19 mouse cellular contexts compared by ENCODE assay signal in the genomic region with DNA sequence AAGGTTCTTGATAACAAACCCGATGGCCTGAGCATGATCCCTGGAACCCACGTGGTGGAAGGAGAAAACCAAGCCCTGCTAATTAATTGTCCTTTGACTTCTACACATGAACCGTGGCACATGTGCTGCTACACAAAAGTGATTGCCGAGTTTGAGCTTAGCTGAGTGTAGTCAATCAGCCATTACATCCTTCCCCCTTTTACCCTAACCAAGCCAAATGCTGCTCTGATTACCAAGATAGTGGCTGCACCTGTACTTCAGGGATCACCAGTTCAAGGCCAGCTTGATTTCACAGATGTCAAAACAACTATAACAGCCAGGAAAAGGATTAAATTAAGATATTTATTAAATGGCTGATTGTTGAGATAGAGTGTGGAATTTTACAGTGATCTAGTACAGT.
"Had no signal": no experiment of that assay in that cellular context is flagged by ENCODE, and none has a peak within 500 bp of the region (broad histone marks: within the 10 kb centered on the region; RNA-seq: fewer than 3 reads in every experiment).

No protein-coding gene starts in this region.

- ATAC-seq: hindbrain, embryonic 16.5 days; inflammation-experienced regulatory T-cells, adult 6 months; intestine, embryonic 15.5 days; intestine, postnatal 0 days had no signal

- H3K4me1 ChIP-seq: intestine, embryonic 15.5 days; limb, embryonic 10.5 days; limb, embryonic 12.5 days had no signal

- H3K36me3 ChIP-seq: intestine, embryonic 15.5 days had no signal

- H3K4me3 ChIP-seq: heart, adult 2 months; heart, embryonic 13.5 days; heart, embryonic 15.5 days; intestine, embryonic 15.5 days; left cerebral cortex, adult 2 months; limb, embryonic 10.5 days; limb, embryonic 12.5 days had no signal

- H3K9ac ChIP-seq: heart, embryonic 13.5 days; heart, embryonic 15.5 days; hindbrain, embryonic 14.5 days; intestine, embryonic 15.5 days; limb, embryonic 12.5 days had no signal

- H3K27me3 ChIP-seq: heart, embryonic 13.5 days; heart, embryonic 15.5 days; intestine, embryonic 15.5 days; limb, embryonic 12.5 days had no signal

- H3K27ac ChIP-seq: heart, adult 2 months; heart, embryonic 13.5 days; hindbrain, embryonic 14.5 days; intestine, embryonic 15.5 days; kidney, postnatal 0 days; left cerebral cortex, adult 2 months; limb, embryonic 10.5 days; limb, embryonic 12.5 days had no signal

- H3K4me2 ChIP-seq: heart, embryonic 11.5 days; heart, embryonic 13.5 days; heart, embryonic 15.5 days; hindbrain, embryonic 14.5 days; intestine, embryonic 15.5 days; limb, embryonic 12.5 days; liver, embryonic 11.5 days had no signal

- DNase-seq: kidney, adult 18-20 months; kidney, adult 8-10 months; kidney, postnatal 14 days; kidney, postnatal 36 days; liver had no signal

- H3K9me3 ChIP-seq: heart, embryonic 13.5 days; heart, embryonic 15.5 days; intestine, embryonic 15.5 days; limb, embryonic 10.5 days; limb, embryonic 12.5 days had no signal
